Mouse (Mus musculus) forebrain, postnatal 0 days (tissue): Measurements from ENCODE around the gene Cend1. TPM values are rescaled to one million over a fixed set of nuclear protein-coding genes. Genes with fewer than 3 reads are reported as not detected.

Experiments used
- ATAC-seq: fragments of 200-750 bp; cut with Nextera tagmentation; 2 replicates; pipeline ENCODE4 v1.8.0; 2017; ENCODE audit warnings: mild to moderate bottlenecking, moderate library complexity
- DNase-seq: peaks from one replicate; pipeline ENCODE4 v3.0.0-alpha.2; 2015
- H3K27ac ChIP-seq: fragments of 300-500 bp; sonication (generic); 2 replicates; pipeline ENCODE4 v1.5.1; 2014; ENCODE audit warnings: low read depth, mild to moderate bottlenecking, antibody characterized with exemption, low read length, moderate library complexity, mixed read lengths
- H3K27me3 ChIP-seq: fragments of 300-500 bp; sonication (generic); 2 replicates; pipeline ENCODE4 v1.6.1; 2014; ENCODE audit warnings: mild to moderate bottlenecking, low read length, mixed read lengths; ENCODE audit not compliant: insufficient read depth
- H3K36me3 ChIP-seq: fragments of 300-500 bp; sonication (generic); 2 replicates; pipeline ENCODE4 v1.6.1; 2014; ENCODE audit warnings: mild to moderate bottlenecking, moderate library complexity; ENCODE audit not compliant: insufficient read depth
- H3K4me1 ChIP-seq: fragments of 300-500 bp; sonication (generic); 2 replicates; pipeline ENCODE4 v1.6.1; 2014; ENCODE audit warnings: antibody characterized with exemption; ENCODE audit not compliant: insufficient read depth
- H3K4me2 ChIP-seq: fragments of 300-500 bp; sonication (generic); 2 replicates; pipeline ENCODE4 v1.6.1; 2014; ENCODE audit warnings: low read depth, mild to moderate bottlenecking, moderate library complexity
- H3K4me3 ChIP-seq: fragments of 300-500 bp; sonication (generic); 2 replicates; pipeline ENCODE4 v1.5.1; 2014; ENCODE audit warnings: low read depth, low read length, mixed read lengths
- H3K9ac ChIP-seq: fragments of 300-500 bp; sonication (generic); 2 replicates; pipeline ENCODE4 v1.6.1; 2014; ENCODE audit warnings: mild to moderate bottlenecking
- H3K9me3 ChIP-seq: fragments of 300-500 bp; sonication (generic); 2 replicates; pipeline ENCODE4 v1.6.1; 2016; ENCODE audit warnings: low read length
- CTCF ChIP-seq: sonication (generic); IDR thresholded peaks from 2 replicates; pipeline ENCODE4 v1.5.1; 2016; ENCODE audit warnings: antibody characterized with exemption, control low read depth, low read depth
- WGBS: fragments of 180-500 bp; shearing (Covaris S2); extraction: QIAGEN DNeasy Blood & Tissue Kit; methylation state at CpG from one replicate; pipeline ENCODE4 v1.1.7; 2014; 5-methylcytosine and 5-hydroxymethylcytosine counted together
- polyA plus RNA-seq: library from polyadenylated mRNA; unstranded; fragments of >200 nt; fragmentation: Nextera tagmentation; extraction: Ambion mirVana; gene quantifications from 2 replicates; pipeline ENCODE4 v1.2.1, GENCODE M21; 2015
- total RNA-seq: library from RNA; depleted of rRNA; stranded (reverse); fragments of >200 nt; gene quantifications from 2 replicates; pipeline ENCODE4 v1.2.3, GENCODE M21; 2014

The Cend1 gene
- total and polyA plus RNA-seq, 2 experiments from 2014 or later: 83.3 to 125 TPM

GRCm38 (mm10) chr7:141465388-141466044 is 36.2 kb upstream of the Cend1 start:
- no peak for TF ChIP-seq CTCF
- Histone ChIP-seq H3K9ac (0 out of 2 replicates have a peak overlapping the region, but pooled peaks have one; percentile 3), H3K4me2 (peak overlapping the region; percentile 24; the same call in 1 of the 2 replicates), H3K27ac (no peak overlapping the region), H3K27me3 (peaks cover 48% of the 10 kb centered on the region), H3K9me3 (no peaks in the 10 kb centered on the region), H3K4me3 (no peak overlapping the region), H3K36me3 (peaks cover 10% of the 10 kb centered on the region), H3K4me1 (peaks cover 19% of the 10 kb centered on the region; the same call in 1 of the 2 replicates)
- DNase-seq: no peak
- 47% methylated on average over 8 of the region's 10 CpGs for WGBS
- ATAC-seq: no peak

GRCm38 (mm10) chr7:141464603-141465201 is 35.4 kb upstream of the Cend1 start:
- H3K27ac ChIP-seq: no peak overlapping the region
- DNase-seq: no peak

GRCm38 (mm10) chr7:141463824-141464602 is 34.7 kb upstream of the Cend1 start:
- H3K9ac ChIP-seq: no peak overlapping the region
- peaks cover 15% of the 10 kb centered on the region; the same call in 1 of the 2 replicates for H3K4me1 ChIP-seq
- DNase-seq (no peak), ATAC-seq (no peak)
- H3K27ac ChIP-seq: no peak overlapping the region
- no peak overlapping the region for H3K4me3 ChIP-seq
- TF ChIP-seq CTCF: no peak
- peaks cover 48% of the 10 kb centered on the region for H3K27me3 ChIP-seq
- peak overlapping the region; percentile 24 for H3K4me2 ChIP-seq
- 23% methylated on average over 12 of the region's 12 CpGs for whole genome bisulfite sequencing
- H3K9me3 ChIP-seq: no peaks in the 10 kb centered on the region
- H3K36me3 ChIP-seq: peaks cover 12% of the 10 kb centered on the region

More at GRCm38 (mm10) chr7:141464603-141465201, 35.4 kb upstream of the Cend1 start:
- no peaks in the 10 kb centered on the region for H3K9me3 ChIP-seq
- H3K9ac ChIP-seq: no peak overlapping the region
- ATAC-seq: no peak
- TF ChIP-seq CTCF: no peak
- peaks cover 19% of the 10 kb centered on the region; the same call in 1 of the 2 replicates for H3K4me1 ChIP-seq
- H3K4me3 ChIP-seq: peak overlapping the region; percentile 16
- WGBS: 8% methylated on average over 38 of the region's 38 CpGs
- H3K36me3 ChIP-seq: peaks cover 8% of the 10 kb centered on the region
- peaks cover 48% of the 10 kb centered on the region for H3K27me3 ChIP-seq
- peak overlapping the region; percentile 24 for H3K4me2 ChIP-seq

- no peaks in the 10 kb centered on the region for H3K9me3 ChIP-seq
- TF ChIP-seq CTCF: no peak
- 21% methylated on average over 5 of the region's 5 CpGs for WGBS
- ATAC-seq (no peak), DNase-seq (no peak)
- peak overlapping the region; percentile 68 for H3K4me2 ChIP-seq
- H3K27ac ChIP-seq: no peak overlapping the region
- peaks cover 6% of the 10 kb centered on the region; the same call in 1 of the 2 replicates for H3K4me1 ChIP-seq
- H3K27me3 ChIP-seq: peaks cover 48% of the 10 kb centered on the region
- peaks cover 16% of the 10 kb centered on the region for H3K36me3 ChIP-seq
- peak overlapping the region; percentile 34; the same call in 1 of the 2 replicates for H3K4me3 ChIP-seq
- peak overlapping the region; percentile 45; the same call in 1 of the 2 replicates for H3K9ac ChIP-seq
Measured at GRCm38 (mm10) chr7:141462333-141462821, 33.1 kb upstream of the Cend1 start.

- DNase-seq (no peak), ATAC-seq (no peak)
- no peak; the same call in 1 of the 2 replicates for TF ChIP-seq CTCF
- H3K9me3 ChIP-seq: no peaks in the 10 kb centered on the region
- H3K27me3 ChIP-seq: peaks cover 48% of the 10 kb centered on the region
- H3K4me1 ChIP-seq: peaks cover under 1% of the 10 kb centered on the region; the same call in 1 of the 2 replicates
- H3K36me3 ChIP-seq: peaks cover 16% of the 10 kb centered on the region
- peak overlapping the region; percentile 34 for H3K4me3 ChIP-seq
- H3K27ac ChIP-seq: no peak overlapping the region
- peak overlapping the region; percentile 45 for H3K9ac ChIP-seq
- H3K4me2 ChIP-seq: peak overlapping the region; percentile 68
- WGBS: 3% methylated on average over 57 of the region's 59 CpGs
Measured at GRCm38 (mm10) chr7:141461521-141462332, 32.4 kb upstream of the Cend1 start.
